Mouse (Mus musculus) ES-E14 (cell line): ENCODE results near the gene Zmynd19.

Experiments used
- CHD2 ChIP-seq: IDR thresholded peaks from 2 replicates; pipeline ENCODE4 v1.6.1; 2014; ENCODE audit warnings: mild to moderate bottlenecking, low read depth, low read length, inconsistent platforms
- HCFC1 ChIP-seq: IDR thresholded peaks from 2 replicates; pipeline ENCODE4 v1.6.1; 2012; ENCODE audit warnings: low read length, inconsistent platforms, borderline replicate concordance; ENCODE audit not compliant: insufficient read depth
- MAFK ChIP-seq: IDR thresholded peaks from 2 replicates; pipeline ENCODE4 v1.6.1; 2014; ENCODE audit warnings: mild to moderate bottlenecking, low read depth, low read length, inconsistent platforms; ENCODE audit not compliant: insufficient read depth
- ZC3H11A ChIP-seq: IDR thresholded peaks from 2 replicates; pipeline ENCODE4 v1.6.1; 2012; ENCODE audit warnings: low read depth, mild to moderate bottlenecking, inconsistent platforms, low read length, borderline replicate concordance
- ZNF384 ChIP-seq: IDR thresholded peaks from 2 replicates; pipeline ENCODE4 v1.6.1; 2012; ENCODE audit warnings: low read depth, low read length, inconsistent platforms

- no peak for TF ChIP-seq MAFK
- TF ChIP-seq HCFC1, result no peak
- no peak for TF ChIP-seq ZC3H11A
- TF ChIP-seq ZNF384, result no peak
- TF ChIP-seq CHD2, result no peak
Measured at GRCm38 (mm10) chr2:24914762-24915161, 34.8 kb upstream of the Zmynd19 start.
